Mouse (Mus musculus): ENCODE measurements at regions not wholly inside any gene's neighbourhood (a gene's known extent, or its start where the extent isn't known, plus 50 kb on each side); places are given as distances from the start of the nearest gene placed in this dataset.
A peak's percentile ranks its signal among the peaks of the same experiment; 100 is the strongest.
"Not testable (repeated sequence)": the region's sequence is repeated elsewhere in the genome, so short reads cannot be mapped to it uniquely, and the experiment has no call there.

DNA sequence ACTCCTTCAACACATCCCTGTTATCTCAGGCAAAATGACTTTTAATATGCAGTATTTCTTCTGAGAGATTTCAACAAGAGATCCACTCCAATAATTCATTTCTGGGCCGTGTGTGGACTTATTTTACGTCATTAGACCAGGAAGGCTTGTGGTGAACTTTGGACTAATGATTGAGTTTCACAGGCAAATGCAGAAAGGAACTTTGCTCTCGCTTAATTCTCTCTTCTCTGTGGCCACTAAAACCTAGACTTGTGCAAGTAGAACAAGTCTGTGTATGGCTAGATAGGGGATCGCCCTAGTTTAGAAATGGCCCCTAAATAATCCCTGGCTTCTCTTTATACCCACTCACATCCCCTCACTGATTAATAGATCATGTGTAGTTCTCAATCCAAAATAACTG lies 50.6 kb upstream of the Ppp1r12a start:
- H3K9ac ChIP-seq (ENCODE audit: low read depth, low read length), result no peak overlapping the region
- H3K36me3 ChIP-seq (ENCODE audit: control insufficient read depth, insufficient read depth, low read length), result no peaks in the 10 kb centered on the region
- TF ChIP-seq CTCF (IDR thresholded peaks at IDR 0.05; ENCODE audit: low read depth, low read length) (no peak), POLR2A (IDR thresholded peaks at IDR 0.05; ENCODE audit: extremely low read depth, insufficient read depth, low read length) (no peak)
- 17% methylated on average over 4 of the region's 4 CpGs for WGBS
- peaks cover 4% of the 10 kb centered on the region; the same call in 1 of the 2 replicates for H3K4me1 ChIP-seq (ENCODE audit: control insufficient read depth, insufficient read depth, low read length)
- H3K27me3 ChIP-seq (ENCODE audit: control insufficient read depth, insufficient read depth, low read length), result no peaks in the 10 kb centered on the region
- DNase-seq (ENCODE audit: extremely low read depth, low read depth, low spot score), result peak; percentile 96
- H3K79me2 ChIP-seq (ENCODE audit: control insufficient read depth, insufficient read depth, low read length), result no peaks in the 10 kb centered on the region
- H3K4me3 ChIP-seq (ENCODE audit: insufficient read depth, low read depth, low read length), result no peak overlapping the region
- H3K27ac ChIP-seq (replicated peaks; ENCODE audit: insufficient read depth, low read depth, low read length), result peak overlapping the region; percentile 60

DNA sequence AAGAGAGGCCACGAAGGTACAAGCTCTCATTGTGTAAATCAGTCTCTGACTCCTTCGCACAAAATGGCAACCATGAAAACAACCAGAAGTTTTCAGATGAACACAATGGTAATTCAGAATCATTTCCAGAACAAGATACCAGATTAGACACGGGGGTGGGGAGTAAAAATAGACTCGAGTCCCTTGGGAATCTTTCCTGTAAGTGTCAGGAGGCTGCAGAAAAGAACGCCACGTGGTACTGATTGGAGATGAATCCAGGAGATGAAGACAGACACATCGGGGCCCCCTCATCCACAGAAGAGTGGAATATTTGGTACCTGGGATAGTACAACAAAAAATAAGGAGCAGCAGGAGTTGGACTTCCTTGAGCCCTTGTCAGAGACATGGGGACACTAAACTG lies 51.1 kb upstream of the Ppp1r12a start:
- H3K4me3 ChIP-seq (ENCODE audit: insufficient read depth, low read depth, low read length), result no peak overlapping the region
- peaks cover 4% of the 10 kb centered on the region; the same call in 1 of the 2 replicates for H3K4me1 ChIP-seq (ENCODE audit: control insufficient read depth, insufficient read depth, low read length)
- DNase-seq (ENCODE audit: extremely low read depth, low read depth, low spot score), result no peak
- no peaks in the 10 kb centered on the region for H3K79me2 ChIP-seq (ENCODE audit: control insufficient read depth, insufficient read depth, low read length)
- H3K36me3 ChIP-seq (ENCODE audit: control insufficient read depth, insufficient read depth, low read length), result no peaks in the 10 kb centered on the region
- no peak overlapping the region for H3K9ac ChIP-seq (ENCODE audit: low read depth, low read length)
- peak overlapping the region; percentile 60 for H3K27ac ChIP-seq (replicated peaks; ENCODE audit: insufficient read depth, low read depth, low read length)
- H3K27me3 ChIP-seq (ENCODE audit: control insufficient read depth, insufficient read depth, low read length), result no peaks in the 10 kb centered on the region
- whole genome bisulfite sequencing, result 84% methylated on average over 7 of the region's 7 CpGs
- no peak for TF ChIP-seq POLR2A (IDR thresholded peaks at IDR 0.05; ENCODE audit: extremely low read depth, insufficient read depth, low read length)
- no peak for TF ChIP-seq CTCF (IDR thresholded peaks at IDR 0.05; ENCODE audit: low read depth, low read length)

DNA sequence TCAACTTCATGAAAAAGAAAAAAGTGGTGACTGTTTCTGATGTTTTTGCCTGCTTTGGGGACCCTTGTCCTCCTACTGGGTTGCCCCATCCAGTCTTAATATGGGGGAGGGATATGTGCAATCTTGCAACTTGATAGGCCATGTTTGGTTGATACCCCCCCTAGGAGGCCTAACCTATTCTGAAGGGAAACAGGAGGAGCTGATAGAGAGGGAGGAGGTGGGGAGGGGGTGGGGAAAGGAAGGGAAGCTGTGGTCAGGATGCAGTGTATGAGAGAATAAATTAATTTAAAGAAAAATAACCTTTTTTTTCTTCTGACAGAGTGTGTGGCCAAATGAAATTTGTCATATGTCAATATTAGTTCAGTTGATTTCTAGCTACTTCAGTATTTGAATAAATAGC lies 51.8 kb upstream of the Ppp1r12a start:
- Histone ChIP-seq H3K27ac (replicated peaks; ENCODE audit: insufficient read depth, low read depth, low read length) (no peak overlapping the region), H3K27me3 (ENCODE audit: control insufficient read depth, insufficient read depth, low read length) (no peaks in the 10 kb centered on the region), H3K4me3 (ENCODE audit: insufficient read depth, low read depth, low read length) (no peak overlapping the region), H3K4me1 (ENCODE audit: control insufficient read depth, insufficient read depth, low read length) (peaks cover 4% of the 10 kb centered on the region; the same call in 1 of the 2 replicates), H3K36me3 (ENCODE audit: control insufficient read depth, insufficient read depth, low read length) (no peaks in the 10 kb centered on the region), H3K79me2 (ENCODE audit: control insufficient read depth, insufficient read depth, low read length) (no peaks in the 10 kb centered on the region), H3K9ac (ENCODE audit: low read depth, low read length) (no peak overlapping the region)
- DNase-seq (ENCODE audit: extremely low read depth, low read depth, low spot score), result no peak
- TF ChIP-seq CTCF (IDR thresholded peaks at IDR 0.05; ENCODE audit: low read depth, low read length) (no peak), POLR2A (IDR thresholded peaks at IDR 0.05; ENCODE audit: extremely low read depth, insufficient read depth, low read length) (no peak)

DNA sequence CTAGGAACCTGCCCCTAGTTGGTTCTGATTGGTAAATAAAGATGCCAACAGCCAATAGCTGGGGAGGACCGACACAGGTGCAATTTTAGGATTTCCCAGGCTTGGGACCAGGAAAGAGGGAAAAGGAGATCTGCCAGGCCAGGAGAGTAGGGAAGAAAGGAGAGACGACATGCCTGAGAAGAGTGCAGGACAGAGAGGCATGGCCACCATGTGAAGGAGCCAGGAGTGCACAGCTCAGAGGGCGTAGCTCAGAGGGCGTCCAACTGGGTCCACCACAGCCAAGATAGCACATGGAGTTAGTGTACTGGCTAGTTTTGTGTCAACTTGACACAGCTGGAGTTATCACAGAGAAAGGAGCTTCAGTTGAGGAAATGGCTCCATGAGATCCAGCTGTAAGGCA lies 53.5 kb upstream of the Ppp1r12a start:
- WGBS, result 91% methylated on average over 4 of the region's 4 CpGs
- not testable (repeated sequence) for H3K36me3 ChIP-seq (ENCODE audit: control insufficient read depth, insufficient read depth, low read length); H3K4me1 ChIP-seq (ENCODE audit: control insufficient read depth, insufficient read depth, low read length); H3K9ac ChIP-seq (ENCODE audit: low read depth, low read length); H3K79me2 ChIP-seq (ENCODE audit: control insufficient read depth, insufficient read depth, low read length); H3K27me3 ChIP-seq (ENCODE audit: control insufficient read depth, insufficient read depth, low read length); H3K4me3 ChIP-seq (ENCODE audit: insufficient read depth, low read depth, low read length); DNase-seq (ENCODE audit: extremely low read depth, low read depth, low spot score); H3K27ac ChIP-seq (replicated peaks; ENCODE audit: insufficient read depth, low read depth, low read length)

DNA sequence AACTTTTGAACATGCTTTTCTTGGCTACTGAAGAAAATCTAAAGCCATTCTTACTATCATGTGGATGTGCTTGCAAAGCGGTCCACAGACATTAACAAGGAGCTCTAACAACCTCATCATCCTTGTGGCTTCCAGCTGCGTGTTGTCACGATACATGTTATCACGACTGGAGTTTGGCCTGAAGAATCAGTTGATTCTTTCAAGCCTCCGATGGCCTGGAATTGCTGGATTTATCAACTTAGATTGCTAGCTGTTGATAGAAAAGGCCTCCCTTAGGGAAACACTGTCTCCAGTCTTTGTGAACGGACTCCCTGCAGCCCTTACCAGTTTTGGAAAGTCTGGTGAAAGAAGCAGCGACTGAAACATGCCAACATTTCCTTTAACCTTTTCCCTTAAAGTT lies 60.5 kb upstream of the Ppp1r12a start:
- 80% methylated on average over 7 of the region's 7 CpGs for WGBS
- Histone ChIP-seq H3K79me2 (ENCODE audit: control insufficient read depth, insufficient read depth, low read length) (no peaks in the 10 kb centered on the region), H3K27ac (replicated peaks; ENCODE audit: insufficient read depth, low read depth, low read length) (no peak overlapping the region), H3K36me3 (ENCODE audit: control insufficient read depth, insufficient read depth, low read length) (no peaks in the 10 kb centered on the region), H3K4me3 (ENCODE audit: insufficient read depth, low read depth, low read length) (no peak overlapping the region), H3K9ac (ENCODE audit: low read depth, low read length) (no peak overlapping the region), H3K27me3 (ENCODE audit: control insufficient read depth, insufficient read depth, low read length) (no peaks in the 10 kb centered on the region), H3K4me1 (ENCODE audit: control insufficient read depth, insufficient read depth, low read length) (no peaks in the 10 kb centered on the region)
- no peak for DNase-seq (ENCODE audit: extremely low read depth, low read depth, low spot score)
- no peak for TF ChIP-seq CTCF (IDR thresholded peaks at IDR 0.05; ENCODE audit: low read depth, low read length)
- TF ChIP-seq POLR2A (IDR thresholded peaks at IDR 0.05; ENCODE audit: extremely low read depth, insufficient read depth, low read length), result no peak

DNA sequence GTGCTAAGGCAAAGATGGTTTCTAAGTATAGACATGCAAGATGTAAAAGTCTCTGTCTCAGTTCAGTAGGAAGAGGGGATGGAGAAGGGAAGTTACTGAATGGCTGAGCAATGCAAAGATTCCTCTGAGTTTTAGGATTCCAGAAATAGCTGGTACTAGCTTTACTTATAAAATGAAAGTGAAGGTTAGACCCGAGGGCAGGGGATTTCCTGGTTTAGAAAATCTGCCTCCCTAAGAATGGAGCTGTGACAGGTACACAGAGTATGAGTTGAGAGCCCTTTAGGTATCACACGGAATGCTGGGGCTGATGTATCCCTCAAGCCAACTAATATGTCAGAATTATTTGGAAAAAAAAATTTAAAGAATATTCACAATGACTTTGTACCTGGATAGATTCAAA lies 69.0 kb upstream of the Ppp1r12a start:
- Histone ChIP-seq H3K4me3 (ENCODE audit: insufficient read depth, low read depth, low read length) (no peak overlapping the region), H3K79me2 (ENCODE audit: control insufficient read depth, insufficient read depth, low read length) (no peaks in the 10 kb centered on the region), H3K4me1 (ENCODE audit: control insufficient read depth, insufficient read depth, low read length) (no peaks in the 10 kb centered on the region), H3K9ac (ENCODE audit: low read depth, low read length) (no peak overlapping the region), H3K27me3 (ENCODE audit: control insufficient read depth, insufficient read depth, low read length) (no peaks in the 10 kb centered on the region), H3K27ac (replicated peaks; ENCODE audit: insufficient read depth, low read depth, low read length) (no peak overlapping the region), H3K36me3 (ENCODE audit: control insufficient read depth, insufficient read depth, low read length) (no peaks in the 10 kb centered on the region)
- TF ChIP-seq POLR2A (IDR thresholded peaks at IDR 0.05; ENCODE audit: extremely low read depth, insufficient read depth, low read length) (no peak), CTCF (IDR thresholded peaks at IDR 0.05; ENCODE audit: low read depth, low read length) (no peak)
- no peak for DNase-seq (ENCODE audit: extremely low read depth, low read depth, low spot score)
- WGBS, result 68% methylated on average over 2 of the region's 2 CpGs

All from liver, adult 2 months (tissue).